Mouse (Mus musculus) MEL (cell line): ENCODE measurements around the gene Efna5. TPM values are rescaled to one million over a fixed set of nuclear protein-coding genes. Genes with fewer than 3 reads are reported as not detected.

Source experiments
- DNase-seq: peaks from one replicate; pipeline ENCODE4 v3.0.0; 2011; ENCODE audit warnings: low read depth, low spot score
- H3K27ac ChIP-seq: 2 replicates; pipeline ENCODE4 v1.5.1; 2012; ENCODE audit warnings: low read depth, mild to moderate bottlenecking, control low read depth, low read length, moderate library complexity; ENCODE audit not compliant: control insufficient read depth
- H3K27me3 ChIP-seq, 2 experiments: fragments of 150-350 bp in 1 of 2; sonication (generic) in 1 of 2; 2 replicates each; pipeline ENCODE4 v1.6.1; 2012; ENCODE audit warnings: low read length in 2 of 2, mild to moderate bottlenecking in 2 of 2, improper control_type of control experiment in 1 of 2, moderate library complexity in 1 of 2; ENCODE audit not compliant: insufficient read depth in 2 of 2, control insufficient read depth in 1 of 2
- H3K36me3 ChIP-seq, 2 experiments: 2 replicates each; pipeline ENCODE4 v1.6.1; 2012 to 2014; ENCODE audit warnings: low read length in 2 of 2, improper control_type of control experiment in 1 of 2, inconsistent platforms in 1 of 2, mild to moderate bottlenecking in 1 of 2; ENCODE audit not compliant: insufficient read depth in 2 of 2, control insufficient read depth in 1 of 2
- H3K4me1 ChIP-seq, 2 experiments: fragments of 150-350 bp in 1 of 2; sonication (generic) in 1 of 2; 2 replicates each; pipeline ENCODE4 v1.6.1; 2012; ENCODE audit warnings: low read length in 2 of 2, improper control_type of control experiment in 1 of 2, mild to moderate bottlenecking in 1 of 2; ENCODE audit not compliant: insufficient read depth in 2 of 2, control insufficient read depth in 1 of 2
- H3K4me3 ChIP-seq, 2 experiments: fragments of 150-350 bp in 1 of 2; sonication (generic) in 1 of 2; 2 replicates each; pipeline ENCODE4 v1.5.1; 2012; ENCODE audit warnings: low read depth in 2 of 2, low read length in 2 of 2, mild to moderate bottlenecking in 2 of 2, moderate library complexity in 2 of 2, control low read depth in 1 of 2, improper control_type of control experiment in 1 of 2; ENCODE audit not compliant: control insufficient read depth in 1 of 2, insufficient read depth in 1 of 2
- H3K79me2 ChIP-seq: 2 replicates; pipeline ENCODE4 v1.6.1; 2012; ENCODE audit warnings: mild to moderate bottlenecking, low read length, moderate library complexity; ENCODE audit not compliant: control insufficient read depth, poor library complexity, insufficient read depth
- H3K9ac ChIP-seq: 2 replicates; pipeline ENCODE4 v1.6.1; 2012; ENCODE audit warnings: low read depth, mild to moderate bottlenecking, control low read depth, low read length, moderate library complexity; ENCODE audit not compliant: control insufficient read depth, poor library complexity, severe bottlenecking
- H3K9me3 ChIP-seq: fragments of 150-350 bp; sonication (generic); replicated peaks from 2 replicates; pipeline ENCODE4 v1.6.1; 2012; ENCODE audit warnings: mild to moderate bottlenecking, low read length, improper control_type of control experiment, moderate library complexity; ENCODE audit not compliant: insufficient read depth
- BHLHE40 ChIP-seq: IDR thresholded peaks from 2 replicates; pipeline ENCODE4 v1.6.1; 2012; ENCODE audit warnings: low read depth, mild to moderate bottlenecking, inconsistent platforms, low read length, improper control_type of control experiment, borderline replicate concordance
- CTCF ChIP-seq, 3 experiments: IDR thresholded peaks in 2 of 3; conservative IDR thresholded peaks in 1 of 3; 2 replicates each; pipeline ENCODE4 v1.5.1; 2011 to 2012; ENCODE audit warnings: low read length in 3 of 3, low read depth in 2 of 3, mild to moderate bottlenecking in 2 of 3, improper control_type of control experiment in 1 of 3, inconsistent platforms in 1 of 3, mixed read lengths in 1 of 3, moderate library complexity in 1 of 3; ENCODE audit not compliant: control insufficient read depth in 1 of 3, insufficient read depth in 1 of 3, poor library complexity in 1 of 3, severe bottlenecking in 1 of 3
- EP300 ChIP-seq, 2 experiments: IDR thresholded peaks; 2 replicates each; pipeline ENCODE4 v1.6.1; 2011; ENCODE audit warnings: improper control_type of control experiment in 2 of 2, low read length in 2 of 2, low read depth in 1 of 2, mild to moderate bottlenecking in 1 of 2
- ETS1 ChIP-seq: IDR thresholded peaks from 2 replicates; pipeline ENCODE4 v1.6.1; 2012; ENCODE audit warnings: low read depth, mild to moderate bottlenecking, inconsistent platforms, low read length, improper control_type of control experiment, moderate library complexity
- GABPA ChIP-seq: IDR thresholded peaks from 2 replicates; pipeline ENCODE4 v1.6.1; 2012; ENCODE audit warnings: low read depth, mild to moderate bottlenecking, inconsistent platforms, low read length, improper control_type of control experiment, moderate library complexity
- GATA1 ChIP-seq: IDR thresholded peaks from 2 replicates; pipeline ENCODE4 v1.6.1; 2011; ENCODE audit warnings: low read depth, low read length, improper control_type of control experiment
- HCFC1 ChIP-seq: IDR thresholded peaks from 2 replicates; pipeline ENCODE4 v1.6.1; 2012; ENCODE audit warnings: low read depth, mild to moderate bottlenecking, inconsistent platforms, low read length, improper control_type of control experiment, moderate library complexity
- JUND ChIP-seq: IDR thresholded peaks from 2 replicates; pipeline ENCODE4 v1.6.1; 2011; ENCODE audit warnings: low read depth, mild to moderate bottlenecking, improper control_type of control experiment, low read length
- MAX ChIP-seq: IDR thresholded peaks from 2 replicates; pipeline ENCODE4 v1.6.1; 2011; ENCODE audit warnings: low read length, improper control_type of control experiment
- MYC ChIP-seq: IDR thresholded peaks from 2 replicates; pipeline ENCODE4 v1.6.1; 2011; ENCODE audit warnings: low read depth, mild to moderate bottlenecking, low read length, improper control_type of control experiment, moderate library complexity
- NELFE ChIP-seq: IDR thresholded peaks from 2 replicates; pipeline ENCODE4 v1.6.1; 2011; ENCODE audit warnings: low read depth, low read length, improper control_type of control experiment
- POLR2A ChIP-seq, 2 experiments: IDR thresholded peaks; 2 replicates each; pipeline ENCODE4 v1.6.1; 2011 to 2012; ENCODE audit warnings: low read length in 2 of 2, mild to moderate bottlenecking in 2 of 2, control low read depth in 1 of 2, improper control_type of control experiment in 1 of 2, low read depth in 1 of 2, moderate library complexity in 1 of 2; ENCODE audit not compliant: control insufficient read depth in 1 of 2, insufficient read depth in 1 of 2, poor library complexity in 1 of 2
- POLR2AphosphoS2 ChIP-seq: IDR thresholded peaks from 2 replicates; pipeline ENCODE4 v1.6.1; 2011; ENCODE audit warnings: low read length, improper control_type of control experiment
- POLR2AphosphoS5 ChIP-seq: IDR thresholded peaks from 2 replicates; pipeline ENCODE4 v1.6.1; 2012; ENCODE audit warnings: low read depth, borderline replicate concordance, mild to moderate bottlenecking, inconsistent platforms, low read length, moderate library complexity, mixed read lengths
- RAD21 ChIP-seq: IDR thresholded peaks from 2 replicates; pipeline ENCODE4 v1.6.1; 2011; ENCODE audit warnings: mild to moderate bottlenecking, low read depth, low read length, improper control_type of control experiment
- RCOR1 ChIP-seq: IDR thresholded peaks from 2 replicates; pipeline ENCODE4 v1.6.1; 2012; ENCODE audit warnings: low read depth, mild to moderate bottlenecking, inconsistent platforms, low read length, improper control_type of control experiment
- SIN3A ChIP-seq: IDR thresholded peaks from 2 replicates; pipeline ENCODE4 v1.6.1; 2012; ENCODE audit warnings: low read length, improper control_type of control experiment, inconsistent platforms
- TAL1 ChIP-seq: IDR thresholded peaks from 2 replicates; pipeline ENCODE4 v1.6.1; 2012; ENCODE audit warnings: mild to moderate bottlenecking, inconsistent platforms, low read length, moderate library complexity, mixed read lengths
- TBP ChIP-seq: IDR thresholded peaks from 2 replicates; pipeline ENCODE4 v1.8.0; 2011; ENCODE audit warnings: low read depth, low read length, improper control_type of control experiment
- TCF12 ChIP-seq: IDR thresholded peaks from 2 replicates; pipeline ENCODE4 v1.6.1; 2014; ENCODE audit warnings: low read depth, mild to moderate bottlenecking, inconsistent platforms, low read length, improper control_type of control experiment, moderate library complexity
- USF1 ChIP-seq: IDR thresholded peaks from 2 replicates; pipeline ENCODE4 v1.6.1; 2014; ENCODE audit warnings: low read depth, mild to moderate bottlenecking, inconsistent platforms, low read length, improper control_type of control experiment, moderate library complexity
- USF2 ChIP-seq, 2 experiments: IDR thresholded peaks; 2 replicates each; pipeline ENCODE4 v1.6.1; 2011 to 2012; ENCODE audit warnings: improper control_type of control experiment in 2 of 2, low read length in 2 of 2, borderline replicate concordance in 1 of 2, inconsistent platforms in 1 of 2, low read depth in 1 of 2, mild to moderate bottlenecking in 1 of 2; ENCODE audit not compliant: insufficient read depth in 1 of 2
- ZKSCAN1 ChIP-seq: IDR thresholded peaks from 2 replicates; pipeline ENCODE4 v1.6.1; 2012; ENCODE audit warnings: low read depth, mild to moderate bottlenecking, inconsistent platforms, low read length, improper control_type of control experiment, moderate library complexity
- ZMIZ1 ChIP-seq: IDR thresholded peaks from 2 replicates; pipeline ENCODE4 v1.6.1; 2012; ENCODE audit warnings: low read depth, mild to moderate bottlenecking, inconsistent platforms, low read length, improper control_type of control experiment, moderate library complexity
- ZNF384 ChIP-seq: IDR thresholded peaks from 2 replicates; pipeline ENCODE4 v1.6.1; 2012; ENCODE audit warnings: low read depth, mild to moderate bottlenecking, inconsistent platforms, low read length, improper control_type of control experiment
- polyA plus RNA-seq, 2 experiments: library from polyadenylated mRNA; stranded (reverse) in 1 of 2; unstranded in 1 of 2; fragments of >175 nt in 1 of 2; fragments of >200 nt in 1 of 2; gene quantifications; 2 replicates each; pipeline versions ENCODE4 v1.2.1 to v1.2.4; 2012; ENCODE audit warnings: low replicate concordance in 2 of 2, low read depth in 1 of 2; ENCODE audit not compliant: insufficient read length in 2 of 2, insufficient read depth in 1 of 2, missing spikeins in 1 of 2
- total RNA-seq: library from RNA; depleted of rRNA; stranded (reverse); fragments of 300-350 nt; gene quantifications from 2 replicates; pipeline ENCODE4 v1.2.3, GENCODE M21; 2012

Gene Efna5
- total and polyA plus RNA-seq, 3 experiments: not detected

DNA sequence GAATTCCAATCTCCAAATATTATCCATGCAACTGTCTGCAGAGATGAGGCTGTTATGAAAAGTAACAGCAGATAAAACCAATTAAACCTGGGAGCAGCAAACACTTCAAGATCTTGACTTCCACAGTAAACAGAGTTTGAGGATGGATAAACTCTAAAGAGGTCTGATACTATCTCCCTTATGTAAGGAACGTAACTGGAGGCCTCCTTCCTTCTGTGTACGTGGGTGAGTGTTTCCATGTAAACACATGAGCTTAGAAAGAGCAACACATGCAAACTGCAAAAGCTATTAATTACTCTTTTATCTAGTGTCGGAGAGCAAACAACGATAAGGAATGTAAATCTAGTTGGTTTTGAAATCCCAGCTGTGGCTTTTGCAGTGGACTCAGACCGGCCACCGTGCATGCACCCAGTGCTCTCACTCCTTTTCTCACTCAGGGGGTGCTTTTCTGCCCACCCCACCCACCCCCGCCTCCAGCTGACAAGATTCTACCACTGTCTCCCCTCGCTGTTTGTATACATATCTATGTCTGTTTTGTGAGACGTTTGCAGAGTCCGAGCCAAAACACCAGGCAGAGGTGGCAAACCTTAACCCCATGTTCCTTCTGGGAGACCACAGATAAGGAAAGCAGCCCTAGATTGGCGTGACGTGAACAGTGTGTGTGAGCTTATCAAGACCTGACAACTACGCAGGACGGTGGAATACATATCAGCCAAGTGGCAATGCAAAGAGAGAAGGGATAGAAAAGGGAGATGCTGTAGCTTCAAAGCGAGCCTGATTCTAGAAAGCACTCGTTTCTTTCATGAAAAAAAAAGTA, 132.1 kb downstream of the Efna5 start (continued):
- TF ChIP-seq GABPA (no peak), EP300 (IDR thresholded peaks at IDR 0.05; ENCODE audit: low read depth in 1 of 2, low read length in 2 of 2) (peak; percentile 93 to 95)

DNA sequence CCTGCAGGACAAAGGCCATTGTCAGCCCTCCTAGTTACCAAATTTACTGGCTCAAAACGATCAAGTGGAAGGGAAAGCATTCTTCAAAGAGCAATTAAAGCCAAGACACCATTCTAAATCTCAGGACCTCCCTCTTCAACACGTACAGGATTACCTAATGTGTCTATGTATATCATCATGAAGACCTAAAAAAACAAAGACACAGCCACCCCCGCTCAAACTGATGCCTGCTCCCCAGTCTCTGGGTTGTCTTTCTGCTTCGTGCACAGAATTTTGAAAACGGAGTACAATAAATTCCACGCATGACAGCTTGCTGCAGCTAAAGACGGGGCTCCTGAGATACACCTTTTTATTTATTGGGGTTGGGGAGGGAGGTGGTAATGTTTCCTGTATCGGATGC, 133.7 kb downstream of the Efna5 start:
- Histone ChIP-seq H3K9ac (no peak overlapping the region), H3K79me2 (no peaks in the 10 kb centered on the region)
- no peak for TF ChIP-seq ZMIZ1
- TF ChIP-seq TAL1: no peak
- TF ChIP-seq POLR2AphosphoS5: no peak
- TF ChIP-seq RAD21: no peak
- no peak for TF ChIP-seq POLR2A (IDR thresholded peaks at IDR 0.05; ENCODE audit: control insufficient read depth in 1 of 2, insufficient read depth in 1 of 2, low read depth in 1 of 2, low read length in 2 of 2, poor library complexity in 1 of 2)
- no peak for TF ChIP-seq JUND
- no peak for TF ChIP-seq BHLHE40
- no peak for TF ChIP-seq SIN3A
- TF ChIP-seq USF2 (IDR thresholded peaks at IDR 0.05; ENCODE audit: borderline replicate concordance in 1 of 2, insufficient read depth in 1 of 2, low read depth in 1 of 2, low read length in 2 of 2): no peak
- TF ChIP-seq HCFC1: no peak
- TF ChIP-seq MAX: no peak
- no peak for TF ChIP-seq GATA1
- TF ChIP-seq, all 39 proteins: peak for 0
- peaks cover 0 to 19% of the 10 kb centered on the region in 2 experiments; a peak in 2 of 4 replicates for H3K36me3 ChIP-seq
- H3K27me3 ChIP-seq: no peaks in the 10 kb centered on the region
- DNase-seq: no peak
- no peaks in the 10 kb centered on the region for H3K9me3 ChIP-seq
- no peak overlapping the region for H3K4me3 ChIP-seq
- peaks cover 3 to 4% of the 10 kb centered on the region in 2 experiments; a peak in 3 of 4 replicates for H3K4me1 ChIP-seq
- no peak overlapping the region for H3K27ac ChIP-seq

DNA sequence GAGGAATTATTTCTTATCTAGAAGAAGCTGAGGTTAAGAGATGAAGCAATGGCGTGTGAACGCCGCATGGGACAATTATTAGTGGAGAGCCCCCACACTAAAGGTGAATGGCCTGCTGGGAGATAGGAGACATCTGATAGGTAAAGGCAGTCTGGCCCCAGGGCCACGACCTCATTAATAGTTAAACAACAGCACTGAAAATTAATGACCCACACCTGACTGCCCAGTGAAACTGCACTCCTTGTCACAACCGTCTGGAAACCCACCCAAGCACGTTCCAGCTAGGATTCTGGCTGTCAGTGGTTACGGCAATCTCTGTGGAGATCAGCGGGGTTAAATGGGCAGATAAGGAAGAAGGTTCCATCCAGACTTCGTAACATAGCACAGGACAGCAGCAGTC, 134.3 kb downstream of the Efna5 start:
- no peak overlapping the region for H3K4me3 ChIP-seq
- no peaks in the 10 kb centered on the region for H3K27me3 ChIP-seq
- H3K36me3 ChIP-seq: peaks cover 0 to 16% of the 10 kb centered on the region in 2 experiments; a peak in 2 of 4 replicates
- no peaks in the 10 kb centered on the region for H3K79me2 ChIP-seq
- no peak overlapping the region for H3K27ac ChIP-seq
- DNase-seq: no peak
- no peak overlapping the region for H3K9ac ChIP-seq
- TF ChIP-seq USF2 (IDR thresholded peaks at IDR 0.05; ENCODE audit: borderline replicate concordance in 1 of 2, insufficient read depth in 1 of 2, low read depth in 1 of 2, low read length in 2 of 2) (no peak), ZKSCAN1 (no peak), POLR2AphosphoS2 (no peak), GABPA (no peak), USF1 (no peak), GATA1 (no peak), TBP (no peak), CTCF (IDR thresholded peaks at IDR 0.05 in 2 of 3, conservative IDR thresholded peaks at IDR 0.05 in 1 of 3; ENCODE audit: control insufficient read depth in 1 of 3, insufficient read depth in 1 of 3, low read depth in 2 of 3, low read length in 3 of 3, poor library complexity in 1 of 3, severe bottlenecking in 1 of 3) (no peak), ZMIZ1 (no peak), ZNF384 (no peak), NELFE (no peak), MYC (no peak), TCF12 (no peak), JUND (no peak), ETS1 (no peak), RCOR1 (no peak)
- H3K9me3 ChIP-seq: no peaks in the 10 kb centered on the region
- peaks cover 2 to 3% of the 10 kb centered on the region in 2 experiments; a peak in 2 of 4 replicates for H3K4me1 ChIP-seq
